ENCODE assay signal across 10 mouse cellular contexts in genomic region chr10:80247849-80248248, GRCm38 (mm10). TPM values are rescaled to one million over a fixed set of nuclear protein-coding genes. Genes with fewer than 3 reads are reported as not detected.
DNase-seq lines count a peak whose midpoint lies in the region; ATAC-seq and TF ChIP-seq lines count a peak whose summit lies in the region.
"Had no signal": no experiment of that assay in that cellular context is flagged by ENCODE, and none has a peak within 500 bp of the region (broad histone marks: within the 10 kb centered on the region; RNA-seq: fewer than 3 reads in every experiment).

No protein-coding gene starts in this region.

- no peak for DNase-seq in forebrain, embryonic 10.5 days (ENCODE audit: extremely low spot score, low spot score)
- DNase-seq in lung, embryonic 14.5 days, result peak; percentile 68
- no peak for DNase-seq in lung, postnatal 14 days
- DNase-seq in embryonic facial prominence, embryonic 11.5 days (ENCODE audit: low spot score), result peak; percentile 67
- DNase-seq in naive thymus-derived CD4-positive, alpha-beta T cell, adult 2 months (ENCODE audit: low read depth), result peak; percentile 29
- DNase-seq in cerebellum, adult 11 months, result no peak
- DNase-seq: cerebellum, postnatal 36 days had no signal

- H3K27me3 ChIP-seq in forebrain, embryonic 10.5 days (ENCODE audit: poor library complexity, severe bottlenecking), result no peaks in the 10 kb centered on the region
- H3K27me3 ChIP-seq in forebrain, embryonic 16.5 days (replicated peaks; ENCODE audit: control insufficient read depth, insufficient read depth, low read length), result no peaks in the 10 kb centered on the region
- H3K27me3 ChIP-seq in lung, embryonic 14.5 days (ENCODE audit: insufficient read depth, low read length), result no peaks in the 10 kb centered on the region
- H3K27me3 ChIP-seq in embryonic facial prominence, embryonic 11.5 days (ENCODE audit: control insufficient read depth, insufficient read depth, low read length), result no peaks in the 10 kb centered on the region

- ATAC-seq in forebrain, embryonic 16.5 days, result no peak
- ATAC-seq in lung, embryonic 14.5 days (ENCODE audit: insufficient read depth), result no peak
- ATAC-seq in embryonic facial prominence, embryonic 11.5 days (replicated peaks; ENCODE audit: insufficient number of reproducible peaks, low FRiP score, low TSS enrichment, low read depth), result no peak
- no peak for ATAC-seq in cerebellum, adult (ENCODE audit: insufficient number of reproducible peaks, low FRiP score, low TSS enrichment)
- ATAC-seq: intestine, embryonic 16.5 days had no signal

- WGBS in forebrain, embryonic 10.5 days, result 68% methylated on average over 6 of the region's 6 CpGs
- WGBS in forebrain, embryonic 16.5 days, result 32% methylated on average over 6 of the region's 6 CpGs
- 44% methylated on average over 6 of the region's 6 CpGs for WGBS in lung, embryonic 14.5 days
- WGBS in embryonic facial prominence, embryonic 11.5 days, result 57% methylated on average over 6 of the region's 6 CpGs

- H3K9ac ChIP-seq in forebrain, embryonic 16.5 days (replicated peaks; ENCODE audit: low read depth, low read length), result no peak overlapping the region
- H3K9ac ChIP-seq in lung, embryonic 14.5 days, result no peak overlapping the region
- no peak overlapping the region for H3K9ac ChIP-seq in embryonic facial prominence, embryonic 11.5 days (replicated peaks; ENCODE audit: low read length)

- TF ChIP-seq CTCF in lung, embryonic 14.5 days (IDR thresholded peaks at IDR 0.05; ENCODE audit: low read depth), result peak; percentile 55

- H3K36me3 ChIP-seq in forebrain, embryonic 10.5 days (replicated peaks), result peaks cover 26% of the 10 kb centered on the region
- peaks cover 4% of the 10 kb centered on the region; the same call in 1 of the 2 replicates for H3K36me3 ChIP-seq in forebrain, embryonic 16.5 days (ENCODE audit: control insufficient read depth, insufficient read depth)
- H3K36me3 ChIP-seq in lung, embryonic 14.5 days (ENCODE audit: insufficient read depth), result peaks cover 19% of the 10 kb centered on the region
- no peaks in the 10 kb centered on the region; the same call in 1 of the 2 replicates for H3K36me3 ChIP-seq in embryonic facial prominence, embryonic 11.5 days (replicated peaks; ENCODE audit: control insufficient read depth, insufficient read depth, low read depth, low read length)

- no peak overlapping the region for H3K4me2 ChIP-seq in forebrain, embryonic 16.5 days (ENCODE audit: low read length)
- peak overlapping the region; percentile 90 for H3K4me2 ChIP-seq in lung, embryonic 14.5 days
- no peak overlapping the region for H3K4me2 ChIP-seq in embryonic facial prominence, embryonic 11.5 days (ENCODE audit: low read depth, low read length)

- H3K4me1 ChIP-seq in forebrain, embryonic 10.5 days, result peaks cover 36% of the 10 kb centered on the region
- peaks cover 21% of the 10 kb centered on the region for H3K4me1 ChIP-seq in forebrain, embryonic 16.5 days (replicated peaks; ENCODE audit: control insufficient read depth, insufficient read depth, low read length)
- peaks cover 3% of the 10 kb centered on the region; the same call in 1 of the 2 replicates for H3K4me1 ChIP-seq in lung, embryonic 14.5 days (ENCODE audit: insufficient read depth)
- no peaks in the 10 kb centered on the region; the same call in 1 of the 2 replicates for H3K4me1 ChIP-seq in embryonic facial prominence, embryonic 11.5 days (ENCODE audit: control insufficient read depth, insufficient read depth, low read length)

- H3K9me3 ChIP-seq in forebrain, embryonic 10.5 days, result no peaks in the 10 kb centered on the region
- H3K9me3 ChIP-seq in forebrain, embryonic 16.5 days (ENCODE audit: control insufficient read depth, low read length), result no peaks in the 10 kb centered on the region
- no peaks in the 10 kb centered on the region for H3K9me3 ChIP-seq in lung, embryonic 14.5 days (ENCODE audit: low read depth, low read length)
- no peaks in the 10 kb centered on the region for H3K9me3 ChIP-seq in embryonic facial prominence, embryonic 11.5 days (replicated peaks; ENCODE audit: control insufficient read depth, low read length)

- 0 out of 2 replicates have a peak overlapping the region, but pooled peaks have one; percentile 74 for H3K4me3 ChIP-seq in forebrain, embryonic 10.5 days
- H3K4me3 ChIP-seq in forebrain, embryonic 16.5 days (replicated peaks; ENCODE audit: low read length), result no peak overlapping the region
- no peak overlapping the region for H3K4me3 ChIP-seq in lung, embryonic 14.5 days (ENCODE audit: low read depth, low read length)
- H3K4me3 ChIP-seq in embryonic facial prominence, embryonic 11.5 days (ENCODE audit: low read depth, low read length), result no peak overlapping the region

- H3K27ac ChIP-seq in forebrain, embryonic 10.5 days, result no peak overlapping the region
- H3K27ac ChIP-seq in forebrain, embryonic 16.5 days (ENCODE audit: low read length), result no peak overlapping the region
- H3K27ac ChIP-seq in lung, embryonic 14.5 days (ENCODE audit: low read depth), result no peak overlapping the region
- no peak overlapping the region for H3K27ac ChIP-seq in embryonic facial prominence, embryonic 11.5 days (replicated peaks; ENCODE audit: low read depth, low read length)

RNA-seq across cellular contexts. Expression of gene Ndufs7, which starts 1.1 kb away (rescaled TPM):
- 309 and 314 TPM in 2 replicates for polyA plus RNA-seq in forebrain, embryonic 10.5 days (2016; fragmentation: Nextera tagmentation; extraction: Ambion mirVana)
- polyA plus RNA-seq in forebrain, embryonic 16.5 days (2015; fragmentation: Nextera tagmentation; extraction: Ambion mirVana), result 236 and 272 TPM in 2 replicates
- 318 and 319 TPM in 2 replicates for polyA plus RNA-seq in lung, embryonic 14.5 days (2014; fragmentation: Nextera tagmentation; extraction: Ambion mirVana)
- 221 and 253 TPM in 2 replicates for polyA plus RNA-seq in embryonic facial prominence, embryonic 11.5 days (2014; fragmentation: Nextera tagmentation; extraction: Ambion mirVana)

RNA-seq across cellular contexts. Expression of gene Gamt, which starts 13.0 kb away (rescaled TPM):
- polyA plus RNA-seq in forebrain, embryonic 10.5 days (2016; fragmentation: Nextera tagmentation; extraction: Ambion mirVana), result 18.3 and 19.1 TPM in 2 replicates
- polyA plus RNA-seq in forebrain, embryonic 16.5 days (2015; fragmentation: Nextera tagmentation; extraction: Ambion mirVana), result 22.7 and 24.6 TPM in 2 replicates
- polyA plus RNA-seq in lung, embryonic 14.5 days (2014; fragmentation: Nextera tagmentation; extraction: Ambion mirVana), result 26.8 and 29.4 TPM in 2 replicates
- polyA plus RNA-seq in embryonic facial prominence, embryonic 11.5 days (2014; fragmentation: Nextera tagmentation; extraction: Ambion mirVana), result 21.9 and 22.4 TPM in 2 replicates

RNA-seq across cellular contexts. Expression of gene Dazap1, which starts 13.4 kb away (rescaled TPM):
- polyA plus RNA-seq in forebrain, embryonic 10.5 days (2016; fragmentation: Nextera tagmentation; extraction: Ambion mirVana), result 48.2 and 52.3 TPM in 2 replicates
- polyA plus RNA-seq in forebrain, embryonic 16.5 days (2015; fragmentation: Nextera tagmentation; extraction: Ambion mirVana), result 61.3 and 61.8 TPM in 2 replicates
- 44.9 and 49.3 TPM in 2 replicates for polyA plus RNA-seq in lung, embryonic 14.5 days (2014; fragmentation: Nextera tagmentation; extraction: Ambion mirVana)
- 40.9 and 44.7 TPM in 2 replicates for polyA plus RNA-seq in embryonic facial prominence, embryonic 11.5 days (2014; fragmentation: Nextera tagmentation; extraction: Ambion mirVana)

RNA-seq across cellular contexts. Expression of gene Mum1, which starts 21.6 kb away (rescaled TPM):
- polyA plus RNA-seq in forebrain, embryonic 10.5 days (2016; fragmentation: Nextera tagmentation; extraction: Ambion mirVana), result 89.4 and 98.3 TPM in 2 replicates
- polyA plus RNA-seq in forebrain, embryonic 16.5 days (2015; fragmentation: Nextera tagmentation; extraction: Ambion mirVana), result 49.0 and 55.4 TPM in 2 replicates
- 56.8 and 63.4 TPM in 2 replicates for polyA plus RNA-seq in lung, embryonic 14.5 days (2014; fragmentation: Nextera tagmentation; extraction: Ambion mirVana)
- polyA plus RNA-seq in embryonic facial prominence, embryonic 11.5 days (2014; fragmentation: Nextera tagmentation; extraction: Ambion mirVana), result 75.1 and 94.3 TPM in 2 replicates

RNA-seq across cellular contexts. Expression of gene Rps15, which starts 44.4 kb away (rescaled TPM):
- 1,138 and 1,144 TPM in 2 replicates for polyA plus RNA-seq in forebrain, embryonic 10.5 days (2016; fragmentation: Nextera tagmentation; extraction: Ambion mirVana)
- 531 and 538 TPM in 2 replicates for polyA plus RNA-seq in forebrain, embryonic 16.5 days (2015; fragmentation: Nextera tagmentation; extraction: Ambion mirVana)
- 1,192 and 1,202 TPM in 2 replicates for polyA plus RNA-seq in lung, embryonic 14.5 days (2014; fragmentation: Nextera tagmentation; extraction: Ambion mirVana)
- polyA plus RNA-seq in embryonic facial prominence, embryonic 11.5 days (2014; fragmentation: Nextera tagmentation; extraction: Ambion mirVana), result 886 and 948 TPM in 2 replicates

Comparison
In these comparisons a context has a peak if more than half of its experiments do, and no peak if none do; other contexts are left out.
1. DNase-seq: peak in lung, embryonic 14.5 days (single experiment), embryonic facial prominence, embryonic 11.5 days (single experiment) and naive thymus-derived CD4-positive, alpha-beta T cell, adult 2 months (single experiment); none in forebrain, embryonic 10.5 days (single experiment), lung, postnatal 14 days (single experiment) and cerebellum, adult 11 months (single experiment).